Mouse (Mus musculus) stomach, embryonic 16.5 days (tissue): ENCODE measurements around the gene Exoc3l4. TPM values are rescaled to one million over a fixed set of nuclear protein-coding genes. Genes with fewer than 3 reads are reported as not detected.

Experiments used
- ATAC-seq: fragments of 200-750 bp; cut with Nextera tagmentation; 2 replicates; pipeline ENCODE4 v1.8.0; 2017; ENCODE audit warnings: moderate number of reproducible peaks, moderate TSS enrichment; ENCODE audit not compliant: insufficient read depth, low FRiP score
- H3K27ac ChIP-seq: fragments of 300-500 bp; sonication (generic); 2 replicates; pipeline ENCODE4 v1.5.1; 2014; ENCODE audit warnings: low read length
- H3K27me3 ChIP-seq: fragments of 300-500 bp; sonication (generic); 2 replicates; pipeline ENCODE4 v1.6.1; 2014; ENCODE audit warnings: low read length, control low read depth, mixed read lengths; ENCODE audit not compliant: control insufficient read depth, insufficient read depth
- H3K36me3 ChIP-seq: fragments of 300-500 bp; sonication (generic); 2 replicates; pipeline ENCODE4 v1.6.1; 2014; ENCODE audit warnings: low read length; ENCODE audit not compliant: control insufficient read depth, insufficient read depth
- H3K4me1 ChIP-seq: fragments of 300-500 bp; sonication (generic); 2 replicates; pipeline ENCODE4 v1.6.1; 2014; ENCODE audit warnings: low read length, control low read depth, mixed read lengths; ENCODE audit not compliant: control insufficient read depth, insufficient read depth
- H3K4me2 ChIP-seq: fragments of 300-500 bp; sonication (generic); 2 replicates; pipeline ENCODE4 v1.6.1; 2014; ENCODE audit warnings: low read depth, low read length, mixed read lengths
- H3K4me3 ChIP-seq: fragments of 300-500 bp; sonication (generic); replicated peaks from 2 replicates; pipeline ENCODE4 v1.5.1; 2014; ENCODE audit warnings: mild to moderate bottlenecking, low read length
- H3K9ac ChIP-seq: fragments of 300-500 bp; sonication (generic); 2 replicates; pipeline ENCODE4 v1.6.1; 2014; ENCODE audit warnings: low read length
- H3K9me3 ChIP-seq: fragments of 300-500 bp; sonication (generic); replicated peaks from 2 replicates; pipeline ENCODE4 v1.6.1; 2016; ENCODE audit warnings: low read length, control low read depth; ENCODE audit not compliant: control insufficient read depth
- WGBS: fragments of 180-500 bp; shearing (Covaris S2); extraction: QIAGEN DNeasy Blood & Tissue Kit; methylation state at CpG from one replicate; pipeline ENCODE4 v1.1.7; 2014; 5-methylcytosine and 5-hydroxymethylcytosine counted together
- polyA plus RNA-seq: library from polyadenylated mRNA; unstranded; fragments of >200 nt; fragmentation: Nextera tagmentation; extraction: Ambion mirVana; gene quantifications from 2 replicates; pipeline ENCODE4 v1.2.1, GENCODE M21; 2015

The Exoc3l4 gene
- polyA plus RNA-seq, 1 experiment from 2014 or later = 9.6 TPM

- H3K27me3 ChIP-seq = peaks cover 40% of the 10 kb centered on the region
- peaks cover 34% of the 10 kb centered on the region for H3K4me1 ChIP-seq
- no peaks in the 10 kb centered on the region for H3K36me3 ChIP-seq
- H3K9me3 ChIP-seq = no peaks in the 10 kb centered on the region
- H3K4me3 ChIP-seq = no peak overlapping the region
- WGBS = 33% methylated on average over 6 of the region's 6 CpGs
- no peak for ATAC-seq
- H3K9ac ChIP-seq = no peak overlapping the region
- no peak overlapping the region for H3K4me2 ChIP-seq
- no peak overlapping the region for H3K27ac ChIP-seq
Measured at GRCm38 (mm10) chr12:111450359-111450758, 33.5 kb downstream of the Exoc3l4 start.

DNA sequence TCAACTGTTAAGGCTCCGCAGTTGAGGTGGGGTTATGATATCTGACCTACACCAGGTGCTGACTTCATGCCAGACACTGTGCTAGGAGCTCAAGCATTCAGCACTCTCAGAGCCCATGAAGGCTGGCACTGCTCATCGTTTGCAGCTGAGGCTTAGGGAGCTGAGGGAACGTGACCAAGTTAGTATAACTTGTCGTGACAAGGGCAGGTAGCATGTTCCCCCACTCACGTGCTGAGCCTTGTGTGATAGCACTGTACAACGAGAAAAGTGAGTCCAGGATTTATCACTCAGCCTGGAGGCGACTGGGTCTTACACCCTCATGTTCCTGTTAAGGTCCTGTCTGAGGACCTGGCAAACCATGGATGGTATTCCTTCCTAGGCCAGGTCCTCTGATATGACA, 34.7 kb downstream of the Exoc3l4 start:
- no peak overlapping the region for H3K4me2 ChIP-seq
- peaks cover 28% of the 10 kb centered on the region for H3K27me3 ChIP-seq
- H3K36me3 ChIP-seq = no peaks in the 10 kb centered on the region
- H3K9me3 ChIP-seq = no peaks in the 10 kb centered on the region
- ATAC-seq = no peak
- H3K27ac ChIP-seq = no peak overlapping the region
- H3K4me1 ChIP-seq = peaks cover 33% of the 10 kb centered on the region
- 82% methylated on average over 7 of the region's 7 CpGs for WGBS
- no peak overlapping the region for H3K9ac ChIP-seq
- no peak overlapping the region for H3K4me3 ChIP-seq

DNA sequence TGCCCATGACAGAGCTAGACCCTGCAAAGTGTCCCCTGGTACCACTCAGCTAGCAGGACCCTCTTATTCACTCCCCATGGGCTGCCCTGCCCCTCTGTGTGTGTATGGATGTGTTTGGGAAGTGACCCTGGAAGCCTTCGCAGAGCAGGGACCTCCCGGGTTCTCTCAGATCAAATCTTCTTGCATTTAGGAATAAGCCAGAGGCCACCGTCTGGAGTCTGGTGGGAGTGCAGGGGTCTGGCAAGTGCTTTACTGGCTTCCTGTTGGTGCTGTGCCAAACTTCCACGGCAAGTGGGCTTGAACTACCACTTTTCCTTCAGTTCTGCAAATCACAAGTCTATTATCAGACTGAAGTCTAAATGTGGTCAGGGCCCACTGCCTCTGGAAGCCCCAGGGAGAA, 37.2 kb downstream of the Exoc3l4 start:
- 35% methylated on average over 4 of the region's 4 CpGs for WGBS
- no peak overlapping the region for H3K27ac ChIP-seq

GRCm38 (mm10) chr12:111454543-111455280, 37.9 kb downstream of the Exoc3l4 start:
- 52% methylated on average over 10 of the region's 10 CpGs for WGBS
- H3K27ac ChIP-seq = peak overlapping the region; percentile 32; the same call in 1 of the 2 replicates
- peaks cover 3% of the 10 kb centered on the region for H3K27me3 ChIP-seq
- peaks cover 21% of the 10 kb centered on the region for H3K4me1 ChIP-seq
- H3K9me3 ChIP-seq = no peaks in the 10 kb centered on the region
- no peak overlapping the region for H3K4me2 ChIP-seq
- peak; percentile 44; the same call in 1 of the 2 replicates for ATAC-seq
- H3K9ac ChIP-seq = 0 out of 2 replicates have a peak overlapping the region, but pooled peaks have one; percentile 8
- H3K36me3 ChIP-seq = no peaks in the 10 kb centered on the region
- no peak overlapping the region for H3K4me3 ChIP-seq

More for the DNA sequence above, 37.2 kb downstream of the Exoc3l4 start:
- Histone ChIP-seq H3K9ac (no peak overlapping the region), H3K9me3 (no peaks in the 10 kb centered on the region), H3K36me3 (no peaks in the 10 kb centered on the region), H3K4me3 (no peak overlapping the region), H3K4me2 (no peak overlapping the region), H3K27me3 (peaks cover 4% of the 10 kb centered on the region), H3K4me1 (peaks cover 28% of the 10 kb centered on the region)
- no peak for ATAC-seq

- ATAC-seq = no peak
- H3K4me3 ChIP-seq = no peak overlapping the region
- H3K27ac ChIP-seq = peak overlapping the region; percentile 32; the same call in 1 of the 2 replicates
- H3K36me3 ChIP-seq = no peaks in the 10 kb centered on the region
- no peak overlapping the region for H3K4me2 ChIP-seq
- no peak overlapping the region for H3K9ac ChIP-seq
- H3K9me3 ChIP-seq = no peaks in the 10 kb centered on the region
- H3K27me3 ChIP-seq = peaks cover 3% of the 10 kb centered on the region
- WGBS = 60% methylated on average over 12 of the region's 12 CpGs
- H3K4me1 ChIP-seq = peaks cover 21% of the 10 kb centered on the region
Measured at GRCm38 (mm10) chr12:111455311-111455846, 38.6 kb downstream of the Exoc3l4 start.

DNA sequence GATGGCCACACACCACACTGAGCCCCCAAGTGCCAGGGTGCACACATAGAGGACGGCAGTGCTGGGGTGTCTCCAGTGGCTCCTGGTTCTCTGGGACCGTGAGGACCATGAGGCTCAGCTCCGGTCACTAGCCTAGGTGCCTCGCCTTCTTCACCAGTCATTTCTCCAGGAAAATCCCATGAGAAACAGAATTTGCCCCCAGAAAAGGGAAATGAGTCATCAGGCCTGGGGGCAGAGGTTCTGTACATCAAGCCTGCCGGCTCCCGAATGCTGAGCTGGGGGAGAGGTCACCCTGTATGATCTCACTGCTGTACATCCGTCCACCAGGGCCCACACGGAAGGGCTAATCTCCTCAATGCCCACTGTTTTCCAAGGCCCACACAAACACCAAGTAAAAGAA, 39.0 kb downstream of the Exoc3l4 start:
- 59% methylated on average over 8 of the region's 8 CpGs for WGBS
- peaks cover 21% of the 10 kb centered on the region for H3K4me1 ChIP-seq
- H3K9me3 ChIP-seq = no peaks in the 10 kb centered on the region
- H3K27me3 ChIP-seq = peaks cover 3% of the 10 kb centered on the region
- no peak overlapping the region for H3K27ac ChIP-seq
- no peak for ATAC-seq
- H3K4me2 ChIP-seq = no peak overlapping the region
- H3K4me3 ChIP-seq = no peak overlapping the region
- H3K36me3 ChIP-seq = no peaks in the 10 kb centered on the region
- no peak overlapping the region for H3K9ac ChIP-seq

DNA sequence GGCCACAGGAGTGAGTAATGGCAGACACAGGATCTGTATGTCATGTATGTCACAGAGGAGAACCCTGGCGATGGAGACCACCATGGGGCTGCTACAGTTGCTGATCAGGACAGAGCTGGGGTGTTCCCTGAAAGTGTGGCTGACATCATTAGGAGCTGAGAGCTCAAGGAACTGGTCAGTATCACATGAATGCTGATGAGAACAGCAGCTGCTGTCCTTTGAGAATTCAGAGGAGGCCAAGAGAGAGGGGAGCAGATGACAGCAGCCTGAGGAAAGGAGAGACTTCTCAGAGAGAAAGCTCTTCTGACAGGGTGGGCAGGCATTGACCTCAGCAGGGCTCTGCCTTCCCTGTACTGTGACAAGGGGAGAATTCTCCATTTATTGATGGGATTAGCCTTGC, 40.9 kb downstream of the Exoc3l4 start:
- H3K4me2 ChIP-seq = no peak overlapping the region
- no peak overlapping the region for H3K9ac ChIP-seq
- ATAC-seq = no peak
- no peaks in the 10 kb centered on the region for H3K9me3 ChIP-seq
- no peaks in the 10 kb centered on the region for H3K27me3 ChIP-seq
- 68% methylated on average over 1 of the region's 1 CpGs for WGBS
- no peak overlapping the region for H3K27ac ChIP-seq
- no peak overlapping the region for H3K4me3 ChIP-seq
- no peaks in the 10 kb centered on the region for H3K36me3 ChIP-seq
- peaks cover 21% of the 10 kb centered on the region for H3K4me1 ChIP-seq

DNA sequence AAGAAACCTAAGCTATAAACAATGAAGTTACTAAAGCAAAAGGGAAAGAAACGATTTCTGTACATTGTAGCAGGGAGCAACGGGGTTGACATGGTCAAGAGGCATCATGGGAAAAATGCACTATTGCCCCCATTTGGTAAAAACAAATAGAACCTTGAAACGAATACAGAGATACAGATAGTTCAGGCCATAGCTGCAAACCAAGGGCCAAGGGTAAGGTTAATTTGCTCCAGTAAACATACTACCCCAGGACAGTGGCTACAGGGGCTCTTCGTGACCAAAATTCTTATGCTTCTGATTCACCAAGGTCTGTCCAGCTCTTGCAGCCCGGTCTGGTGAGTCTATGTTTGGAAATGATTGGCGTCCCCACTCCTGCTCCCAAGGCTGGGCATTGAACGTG, 46.8 kb downstream of the Exoc3l4 start:
- H3K4me3 ChIP-seq = no peak overlapping the region
- no peak overlapping the region for H3K27ac ChIP-seq
- ATAC-seq = no peak
- no peaks in the 10 kb centered on the region for H3K4me1 ChIP-seq
- H3K9me3 ChIP-seq = no peaks in the 10 kb centered on the region
- 70% methylated on average over 7 of the region's 7 CpGs for WGBS
- H3K4me2 ChIP-seq = no peak overlapping the region
- no peak overlapping the region for H3K9ac ChIP-seq
- no peaks in the 10 kb centered on the region for H3K36me3 ChIP-seq
- no peaks in the 10 kb centered on the region for H3K27me3 ChIP-seq

- Histone ChIP-seq H3K4me3 (no peak overlapping the region), H3K27me3 (no peaks in the 10 kb centered on the region), H3K4me1 (no peaks in the 10 kb centered on the region), H3K4me2 (no peak overlapping the region), H3K9ac (no peak overlapping the region), H3K9me3 (no peaks in the 10 kb centered on the region), H3K27ac (no peak overlapping the region), H3K36me3 (no peaks in the 10 kb centered on the region)
- 91% methylated on average over 3 of the region's 3 CpGs for WGBS
- ATAC-seq = no peak
Measured at GRCm38 (mm10) chr12:111466369-111466768, 49.6 kb downstream of the Exoc3l4 start.
